Mouse (Mus musculus) stomach, postnatal 0 days (tissue): ENCODE data around the gene 4833427G06Rik. TPM values are rescaled to one million over a fixed set of nuclear protein-coding genes. Genes with fewer than 3 reads are reported as not detected.
A peak's percentile ranks its signal among the peaks of the same experiment; 100 is the strongest.

ENCODE experiments used
- ATAC-seq: fragments of 200-750 bp; cut with Nextera tagmentation; 2 replicates; pipeline ENCODE4 v1.8.0; 2017; ENCODE audit not compliant: low FRiP score, low TSS enrichment
- DNase-seq: peaks from one replicate; pipeline ENCODE4 v3.0.0-alpha.2; 2016; ENCODE audit warnings: low spot score
- H3K27ac ChIP-seq: fragments of 300-500 bp; sonication (generic); replicated peaks from 2 replicates; pipeline ENCODE4 v1.5.1; 2014; ENCODE audit warnings: mild to moderate bottlenecking, control low read depth
- H3K27me3 ChIP-seq: fragments of 300-500 bp; sonication (generic); 2 replicates; pipeline ENCODE4 v1.6.1; 2014; ENCODE audit warnings: low read length; ENCODE audit not compliant: control insufficient read depth, insufficient read depth
- H3K36me3 ChIP-seq: fragments of 300-500 bp; sonication (generic); 2 replicates; pipeline ENCODE4 v1.6.1; 2014; ENCODE audit warnings: low read length, mixed read lengths; ENCODE audit not compliant: control insufficient read depth, insufficient read depth
- H3K4me1 ChIP-seq: fragments of 300-500 bp; sonication (generic); replicated peaks from 2 replicates; pipeline ENCODE4 v1.6.1; 2014; ENCODE audit warnings: antibody characterized with exemption; ENCODE audit not compliant: control insufficient read depth, insufficient read depth
- H3K4me2 ChIP-seq: fragments of 300-500 bp; sonication (generic); replicated peaks from 2 replicates; pipeline ENCODE4 v1.6.1; 2014; ENCODE audit warnings: low read depth, mild to moderate bottlenecking, control low read depth, moderate library complexity
- H3K4me3 ChIP-seq: fragments of 300-500 bp; sonication (generic); 2 replicates; pipeline ENCODE4 v1.5.1; 2014; ENCODE audit warnings: low read depth, low read length, control low read depth
- H3K9ac ChIP-seq: fragments of 300-500 bp; sonication (generic); 2 replicates; pipeline ENCODE4 v1.6.1; 2014; ENCODE audit warnings: mild to moderate bottlenecking, low read length, control low read depth, mixed read lengths
- H3K9me3 ChIP-seq: fragments of 300-500 bp; sonication (generic); 2 replicates; pipeline ENCODE4 v1.6.1; 2016; ENCODE audit warnings: low read length; ENCODE audit not compliant: control insufficient read depth
- CTCF ChIP-seq: IDR thresholded peaks from 2 replicates; pipeline ENCODE4 v1.5.1; 2016; ENCODE audit warnings: antibody characterized with exemption, low read depth, mild to moderate bottlenecking, moderate library complexity
- EP300 ChIP-seq: optimal IDR thresholded peaks from 2 replicates; pipeline ENCODE3; 2016; ENCODE audit warnings: antibody characterized with exemption
- WGBS: fragments of 180-500 bp; shearing (Covaris S2); extraction: QIAGEN DNeasy Blood & Tissue Kit; methylation state at CpG from one replicate; pipeline ENCODE4 v1.1.7; 2014; 5-methylcytosine and 5-hydroxymethylcytosine counted together
- polyA plus RNA-seq: library from polyadenylated mRNA; unstranded; fragments of >200 nt; fragmentation: Nextera tagmentation; extraction: Ambion mirVana; gene quantifications from 2 replicates; pipeline ENCODE4 v1.2.1, GENCODE M21; 2015

The 4833427G06Rik gene
- polyA plus RNA-seq, 1 experiment from 2014 or later: not detected

DNA sequence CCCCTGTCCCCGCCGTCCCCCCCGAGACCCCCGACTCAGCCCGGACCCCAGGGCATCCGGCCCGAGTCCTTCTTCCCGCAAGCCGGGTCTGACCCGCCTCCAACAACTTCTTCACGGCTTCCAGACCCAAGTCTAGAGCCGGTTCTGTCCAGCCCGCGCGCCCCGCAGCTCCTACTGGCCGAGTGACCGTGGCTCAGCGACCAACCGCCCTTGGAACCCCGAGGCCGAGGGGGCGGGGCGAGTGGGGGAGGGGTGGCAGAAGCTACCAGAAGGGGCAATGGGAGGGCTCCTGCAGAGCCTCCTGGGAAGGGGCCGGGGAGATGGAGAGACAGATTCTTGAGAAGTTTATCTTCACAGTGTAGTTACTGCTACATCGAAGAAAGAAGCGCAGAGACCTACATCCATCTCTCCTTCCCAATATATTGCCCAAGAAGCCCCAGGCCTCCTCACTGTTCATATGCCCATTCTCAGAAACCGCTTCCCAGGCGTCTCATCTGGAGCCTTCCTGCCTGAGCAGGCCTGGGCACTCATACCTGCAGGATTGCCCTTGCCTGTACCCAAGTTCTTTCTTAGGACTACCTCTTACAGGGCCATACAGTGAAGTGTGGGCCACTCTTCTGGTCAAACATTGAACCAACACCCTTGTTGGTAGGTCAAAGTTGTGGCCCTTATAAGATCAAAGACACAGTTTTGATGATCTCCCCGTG, 2.1 kb upstream of the 4833427G06Rik start:
- Histone ChIP-seq H3K27ac (no peak overlapping the region), H3K4me2 (peak overlapping the region; percentile 98), H3K4me3 (peak overlapping the region; percentile 52), H3K27me3 (no peaks in the 10 kb centered on the region), H3K9me3 (no peaks in the 10 kb centered on the region), H3K4me1 (0 out of 2 replicates have a peak, but pooled peaks cover 6% of the 10 kb centered on the region), H3K36me3 (no peaks in the 10 kb centered on the region), H3K9ac (peak overlapping the region; percentile 65)
- TF ChIP-seq EP300 (no peak), CTCF (no peak)
- DNase-seq (peak; percentile 55), ATAC-seq (peak; percentile 79)
- WGBS: 22% methylated on average over 18 of the region's 30 CpGs

DNA sequence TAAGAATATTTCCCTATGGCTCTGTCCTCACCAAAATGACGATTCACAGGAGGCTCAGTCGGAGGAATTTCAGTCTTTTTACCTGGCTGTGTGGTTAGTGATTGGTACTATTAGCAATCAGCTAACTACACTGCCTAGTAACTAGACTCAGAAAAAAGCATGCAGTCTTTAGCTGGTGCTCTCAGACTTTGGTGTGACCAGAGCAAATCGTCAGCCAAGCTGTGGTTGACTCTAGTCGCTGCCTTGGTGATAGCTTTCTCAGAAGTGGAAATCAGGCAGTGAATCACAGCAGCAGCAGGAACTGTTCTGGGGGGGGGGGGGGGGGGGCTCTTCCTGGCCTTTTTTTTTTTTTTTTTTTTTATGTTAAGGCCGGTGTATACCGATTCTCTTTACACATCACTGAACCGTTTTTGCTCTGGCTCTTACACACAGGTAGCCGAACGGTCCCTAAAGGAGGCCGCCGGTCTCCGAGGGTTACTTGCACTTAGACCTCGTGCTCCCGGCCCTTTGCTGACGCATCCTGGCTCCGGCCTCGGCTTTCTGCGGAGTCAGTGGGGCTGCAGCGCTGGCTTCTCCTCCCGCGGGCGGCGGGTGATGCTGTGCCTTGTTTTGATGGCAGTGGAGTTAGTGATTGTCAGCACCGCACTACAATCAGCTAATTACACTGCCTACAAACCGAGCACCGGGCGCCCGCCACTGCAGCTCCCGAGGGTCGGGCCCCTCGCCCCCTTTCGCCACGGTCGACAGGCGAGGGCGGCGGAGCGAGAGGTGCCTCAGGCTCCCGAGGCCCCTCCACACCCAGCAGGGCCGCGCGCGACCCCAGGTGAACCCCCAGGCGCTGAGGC, 1.3 kb upstream of the 4833427G06Rik start:
- peak; percentile 81 for ATAC-seq

DNA sequence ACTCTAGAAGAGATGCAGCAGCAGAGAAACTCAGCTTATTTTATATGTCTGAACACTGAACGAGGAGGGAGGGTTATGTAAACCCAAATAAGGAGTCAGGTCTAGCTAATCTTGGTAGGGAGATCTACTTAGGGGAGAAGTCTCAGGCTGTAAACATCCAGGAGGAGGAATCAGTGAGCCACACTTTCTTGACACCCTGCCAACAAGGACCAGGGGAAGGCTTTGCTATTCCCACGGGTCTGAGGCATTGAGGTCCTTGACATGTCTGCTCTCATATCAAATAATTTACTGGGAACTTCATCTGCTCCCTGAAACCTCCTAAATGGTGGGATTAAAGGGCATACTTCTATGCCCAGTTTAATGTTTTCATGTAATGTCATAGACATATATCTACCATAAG, 5.6 kb downstream of the 4833427G06Rik start:
- 25% methylated on average over 2 of the region's 2 CpGs for WGBS
- H3K27ac ChIP-seq: no peak overlapping the region
- H3K4me3 ChIP-seq: no peak overlapping the region
- H3K4me1 ChIP-seq: no peaks in the 10 kb centered on the region
- TF ChIP-seq CTCF (no peak), EP300 (no peak)
- no peaks in the 10 kb centered on the region for H3K36me3 ChIP-seq
- H3K27me3 ChIP-seq: no peaks in the 10 kb centered on the region
- ATAC-seq (no peak), DNase-seq (no peak)
- H3K9ac ChIP-seq: no peak overlapping the region
- no peak overlapping the region for H3K4me2 ChIP-seq
- no peaks in the 10 kb centered on the region for H3K9me3 ChIP-seq

More for the DNA sequence above, 1.3 kb upstream of the 4833427G06Rik start:
- TF ChIP-seq CTCF (no peak), EP300 (no peak)
- Histone ChIP-seq H3K27me3 (no peaks in the 10 kb centered on the region), H3K27ac (no peak overlapping the region), H3K4me1 (0 out of 2 replicates have a peak, but pooled peaks cover 6% of the 10 kb centered on the region), H3K9me3 (no peaks in the 10 kb centered on the region), H3K36me3 (no peaks in the 10 kb centered on the region), H3K9ac (peak overlapping the region; percentile 65), H3K4me2 (peak overlapping the region; percentile 98), H3K4me3 (peak overlapping the region; percentile 52)
- 5% methylated on average over 35 of the region's 44 CpGs for WGBS
- peak; percentile 69 for DNase-seq

DNA sequence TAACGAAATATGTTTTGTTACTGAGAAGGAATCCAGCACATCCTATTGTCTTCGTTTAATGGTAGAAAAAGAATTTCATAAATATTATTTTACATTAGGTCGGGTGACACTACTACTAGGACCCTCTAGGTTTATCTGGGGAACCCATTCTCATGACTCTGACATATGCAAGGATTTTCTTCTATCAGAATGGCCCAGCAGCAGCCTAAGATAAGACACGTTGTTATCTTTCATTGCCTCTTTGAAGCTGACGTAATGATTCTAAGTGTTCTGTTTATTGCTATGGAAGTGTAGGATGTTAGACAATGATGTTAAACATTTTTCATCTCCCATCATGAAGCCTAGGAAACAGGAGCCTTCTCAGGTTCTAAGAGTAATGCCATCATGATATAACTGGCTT, 8.2 kb downstream of the 4833427G06Rik start:
- no peaks in the 10 kb centered on the region for H3K36me3 ChIP-seq
- no peak for DNase-seq
- H3K9ac ChIP-seq: no peak overlapping the region
- no peak overlapping the region for H3K4me3 ChIP-seq
- ATAC-seq: no peak
- no peak overlapping the region for H3K4me2 ChIP-seq
- TF ChIP-seq EP300 (no peak), CTCF (no peak)
- no peak overlapping the region for H3K27ac ChIP-seq
- no peaks in the 10 kb centered on the region for H3K9me3 ChIP-seq
- H3K27me3 ChIP-seq: no peaks in the 10 kb centered on the region
- H3K4me1 ChIP-seq: no peaks in the 10 kb centered on the region
- 54% methylated on average over 5 of the region's 5 CpGs for WGBS

DNA sequence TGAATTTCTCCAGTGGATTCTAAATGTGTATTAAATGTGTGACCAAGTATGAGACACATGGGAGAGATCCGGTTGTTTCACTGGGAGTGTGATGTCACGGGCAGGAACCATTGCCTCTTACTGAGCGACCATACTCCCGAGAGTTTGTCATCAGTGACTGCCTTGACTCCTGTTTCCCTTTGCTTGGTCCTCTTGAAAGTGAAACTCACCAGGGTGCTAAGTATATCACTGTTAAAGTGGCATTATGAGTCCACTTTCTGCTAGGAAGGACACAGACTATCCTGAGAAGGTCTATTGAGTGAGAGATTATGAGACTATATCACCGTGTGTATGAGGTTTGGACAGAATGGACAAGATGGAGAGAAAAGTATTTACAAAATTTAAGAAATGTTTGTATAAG, 20.3 kb downstream of the 4833427G06Rik start:
- H3K36me3 ChIP-seq: no peaks in the 10 kb centered on the region
- H3K27me3 ChIP-seq: no peaks in the 10 kb centered on the region
- no peak for ATAC-seq
- H3K4me2 ChIP-seq: no peak overlapping the region
- TF ChIP-seq EP300 (no peak), CTCF (no peak)
- WGBS: 79% methylated on average over 5 of the region's 5 CpGs
- no peak overlapping the region for H3K27ac ChIP-seq
- no peak for DNase-seq
- H3K9me3 ChIP-seq: no peaks in the 10 kb centered on the region
- no peak overlapping the region for H3K4me3 ChIP-seq
- no peaks in the 10 kb centered on the region for H3K4me1 ChIP-seq
- no peak overlapping the region for H3K9ac ChIP-seq

DNA sequence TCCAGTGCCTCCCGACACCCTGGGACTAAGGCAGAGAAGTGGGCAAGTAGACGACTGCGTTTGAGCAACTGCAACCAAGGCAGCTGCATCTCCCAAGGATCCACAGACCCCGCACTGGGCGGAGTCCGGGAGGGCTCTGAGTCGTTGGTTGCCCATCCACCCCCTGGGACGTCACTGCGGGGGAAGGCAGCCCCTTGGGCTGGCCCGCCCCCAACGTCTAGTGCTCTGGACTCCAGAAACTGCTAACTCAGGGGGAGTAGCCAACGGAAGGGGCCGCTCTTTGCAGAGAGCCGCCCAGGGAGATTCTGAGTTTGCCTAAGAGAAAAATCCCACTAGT, 24.9 kb downstream of the 4833427G06Rik start, which contains the start of gene Layn:
Gene Layn, minus strand, starts transcription at position 116 of the 337 bp plus-strand sequence.
- no peaks in the 10 kb centered on the region for H3K4me1 ChIP-seq
- DNase-seq: peak; percentile 82
- H3K27ac ChIP-seq: peak within 1 kb of the TSS; percentile 63
- peak within 1 kb of the TSS; percentile 49 for H3K4me3 ChIP-seq
- no peaks in the 10 kb centered on the region for H3K9me3 ChIP-seq
- peak within 1 kb of the TSS; percentile 54 for H3K9ac ChIP-seq
- no peak for TF ChIP-seq EP300
- TF ChIP-seq CTCF: peak; percentile 54
- H3K4me2 ChIP-seq: peak within 1 kb of the TSS; percentile 90
- H3K36me3 ChIP-seq: no peaks in the 10 kb centered on the region
- WGBS: 0% methylated on average over 14 of the region's 14 CpGs
- ATAC-seq: peak; percentile 95
- H3K27me3 ChIP-seq: no peaks in the 10 kb centered on the region
